Mouse (Mus musculus) liver, embryonic 14.5 days (tissue): Measurements from ENCODE around the gene Sdccag8. TPM values are rescaled to one million over a fixed set of nuclear protein-coding genes. Genes with fewer than 3 reads are reported as not detected.

ENCODE experiments used
- ATAC-seq: fragments of 200-750 bp; cut with Nextera tagmentation; 2 replicates; pipeline ENCODE4 v1.8.0; 2017; ENCODE audit warnings: moderate number of reproducible peaks, mild to moderate bottlenecking, moderate library complexity; ENCODE audit not compliant: insufficient read depth
- DNase-seq, 3 experiments: peaks; one replicate each; pipeline ENCODE4 v3.0.0-alpha.2; 2012 to 2013; ENCODE audit warnings: low read depth in 3 of 3, low spot score in 3 of 3
- H3K27ac ChIP-seq: fragments of 300-500 bp; sonication (generic); 2 replicates; pipeline ENCODE4 v1.5.1; 2014; ENCODE audit warnings: moderate library complexity, mild to moderate bottlenecking, control low read depth, inconsistent platforms
- H3K27me3 ChIP-seq: fragments of 300-500 bp; sonication (generic); 2 replicates; pipeline ENCODE4 v1.6.1; 2014; ENCODE audit warnings: mild to moderate bottlenecking, low read length, moderate library complexity; ENCODE audit not compliant: control insufficient read depth, insufficient read depth
- H3K36me3 ChIP-seq: fragments of 300-500 bp; sonication (generic); replicated peaks from 2 replicates; pipeline ENCODE4 v1.6.1; 2014; ENCODE audit warnings: low read depth; ENCODE audit not compliant: control insufficient read depth, insufficient read depth
- H3K4me1 ChIP-seq, 2 experiments: fragments of 200-500 bp in 1 of 2; fragments of 300-500 bp in 1 of 2; sonication (generic) in 1 of 2; replicated peaks; 2 replicates each; pipeline ENCODE4 v1.6.1; 2012 to 2014; ENCODE audit warnings: antibody characterized with exemption in 1 of 2, inconsistent platforms in 1 of 2, low read length in 1 of 2; ENCODE audit not compliant: control insufficient read depth in 2 of 2, insufficient read depth in 2 of 2
- H3K4me2 ChIP-seq: fragments of 300-500 bp; sonication (generic); 2 replicates; pipeline ENCODE4 v1.6.1; 2014; ENCODE audit warnings: low read depth, mild to moderate bottlenecking, control low read depth, moderate library complexity
- H3K4me3 ChIP-seq, 2 experiments: fragments of 200-500 bp in 1 of 2; fragments of 300-500 bp in 1 of 2; sonication (generic) in 1 of 2; 2 replicates each; pipeline ENCODE4 v1.5.1; 2012 to 2014; ENCODE audit warnings: low read depth in 2 of 2, low read length in 2 of 2, mild to moderate bottlenecking in 2 of 2, control low read depth in 1 of 2, inconsistent platforms in 1 of 2, moderate library complexity in 1 of 2; ENCODE audit not compliant: insufficient read depth in 1 of 2
- H3K9ac ChIP-seq: fragments of 300-500 bp; sonication (generic); replicated peaks from 2 replicates; pipeline ENCODE4 v1.6.1; 2014; ENCODE audit warnings: mild to moderate bottlenecking, control low read depth, moderate library complexity
- H3K9me3 ChIP-seq: fragments of 300-500 bp; sonication (generic); 2 replicates; pipeline ENCODE4 v1.6.1; 2016; ENCODE audit warnings: low read length, mixed read lengths; ENCODE audit not compliant: control insufficient read depth
- CTCF ChIP-seq: IDR thresholded peaks from 2 replicates; pipeline ENCODE4 v1.5.1; 2016; ENCODE audit warnings: antibody characterized with exemption, low read depth, control low read depth
- EP300 ChIP-seq: IDR thresholded peaks from 2 replicates; pipeline ENCODE4 v1.6.1; 2016; ENCODE audit warnings: antibody characterized with exemption, low read depth
- WGBS: fragments of 180-500 bp; shearing (Covaris S2); extraction: QIAGEN DNeasy Blood & Tissue Kit; methylation state at CpG from one replicate; pipeline ENCODE4 v1.1.7; 2014; ENCODE audit not compliant: insufficient replicate concordance; 5-methylcytosine and 5-hydroxymethylcytosine counted together
- polyA plus RNA-seq, 2 experiments: library from polyadenylated mRNA; depleted of rRNA in 1 of 2; stranded (reverse) in 1 of 2; unstranded in 1 of 2; fragments of >200 nt; fragmentation: Nextera tagmentation in 1 of 2; extraction: Ambion mirVana in 1 of 2; gene quantifications; 2 replicates each; pipeline versions ENCODE4 v1.2.1 to v1.2.3; 2012 to 2014

The Sdccag8 gene
- polyA plus RNA-seq, 2 experiments, result 2.7 to 5.1 TPM

DNA sequence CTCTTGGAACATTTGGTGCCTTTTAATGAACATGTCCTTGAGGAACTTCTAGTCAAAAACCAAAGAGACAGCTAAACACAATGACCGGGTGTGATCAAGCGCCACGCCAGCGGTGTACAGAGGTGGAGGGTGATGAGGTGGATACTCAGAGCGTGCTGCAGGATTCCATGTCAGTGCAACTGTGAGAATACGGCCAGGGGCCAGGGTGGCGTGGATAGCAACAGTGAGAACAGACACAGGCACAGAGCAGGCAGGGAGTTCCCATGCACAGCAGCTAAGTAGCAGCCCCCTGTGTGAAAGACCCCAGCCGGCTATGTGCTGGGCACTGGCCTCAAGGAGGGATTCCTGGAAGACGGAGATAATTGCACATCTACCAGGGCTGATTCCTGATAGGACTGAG is 59.0 kb downstream of the Sdccag8 start:
- Histone ChIP-seq H3K4me2 (no peak overlapping the region), H3K27me3 (no peaks in the 10 kb centered on the region), H3K4me3 (no peak overlapping the region), H3K9me3 (no peaks in the 10 kb centered on the region), H3K36me3 (no peaks in the 10 kb centered on the region), H3K4me1 (no peaks in the 10 kb centered on the region), H3K27ac (no peak overlapping the region), H3K9ac (no peak overlapping the region)
- DNase-seq (no peak), ATAC-seq (no peak)
- TF ChIP-seq EP300 (no peak), CTCF (no peak)
- WGBS, result 69% methylated on average over 9 of the region's 9 CpGs

DNA sequence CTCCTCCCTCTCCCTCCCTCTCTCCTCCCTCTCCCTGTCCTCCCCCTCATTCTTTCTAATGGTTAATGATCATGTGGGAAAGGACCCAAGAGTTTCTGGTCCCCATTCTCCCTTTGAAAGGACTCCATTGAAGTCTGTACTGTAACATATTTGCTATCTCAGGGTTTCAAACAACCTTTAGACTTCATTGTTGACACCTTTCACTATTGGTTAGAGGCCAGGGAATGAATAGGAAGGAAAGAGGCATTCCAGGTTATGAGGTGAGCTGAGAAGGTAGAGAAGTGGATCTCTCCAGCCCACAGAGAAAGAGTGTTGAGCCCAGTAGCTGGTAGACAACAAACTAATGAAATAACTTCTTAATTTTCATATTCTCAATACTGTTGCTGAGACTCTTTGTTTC is 59.7 kb downstream of the Sdccag8 start:
- Histone ChIP-seq H3K9ac (no peak overlapping the region), H3K4me3 (no peak overlapping the region), H3K9me3 (no peaks in the 10 kb centered on the region), H3K4me2 (no peak overlapping the region), H3K36me3 (no peaks in the 10 kb centered on the region), H3K4me1 (no peaks in the 10 kb centered on the region), H3K27ac (no peak overlapping the region), H3K27me3 (no peaks in the 10 kb centered on the region)
- DNase-seq (no peak), ATAC-seq (no peak)
- TF ChIP-seq EP300 (no peak), CTCF (no peak)

DNA sequence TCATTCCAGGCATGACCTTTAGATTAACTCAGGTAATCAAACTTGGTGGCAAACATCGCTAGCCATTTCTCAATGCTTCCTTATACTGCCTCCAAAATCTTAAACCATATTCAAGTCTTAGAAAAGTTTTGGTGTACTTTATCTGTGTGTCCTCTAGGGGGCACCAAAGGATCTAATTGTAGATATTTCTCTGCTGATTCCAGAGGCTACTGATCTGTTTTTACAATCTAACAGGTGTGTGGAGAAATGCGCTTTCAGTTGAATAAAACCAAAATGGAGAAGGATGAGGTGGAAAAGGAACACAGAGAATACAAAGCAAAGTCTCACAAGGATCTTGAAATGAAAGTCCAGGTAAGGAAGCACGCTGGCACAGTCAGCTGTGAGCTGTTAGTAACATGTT is 63.3 kb downstream of the Sdccag8 start:
- Histone ChIP-seq H3K27me3 (no peaks in the 10 kb centered on the region), H3K9ac (no peak overlapping the region), H3K27ac (no peak overlapping the region), H3K36me3 (no peaks in the 10 kb centered on the region), H3K4me1 (no peaks in the 10 kb centered on the region), H3K4me2 (no peak overlapping the region), H3K9me3 (no peaks in the 10 kb centered on the region), H3K4me3 (no peak overlapping the region)
- WGBS, result 33% methylated on average over 3 of the region's 3 CpGs
- ATAC-seq (no peak), DNase-seq (peak; percentile 16 to 25 (median 18))
- TF ChIP-seq EP300 (no peak), CTCF (peak; percentile 53)

DNA sequence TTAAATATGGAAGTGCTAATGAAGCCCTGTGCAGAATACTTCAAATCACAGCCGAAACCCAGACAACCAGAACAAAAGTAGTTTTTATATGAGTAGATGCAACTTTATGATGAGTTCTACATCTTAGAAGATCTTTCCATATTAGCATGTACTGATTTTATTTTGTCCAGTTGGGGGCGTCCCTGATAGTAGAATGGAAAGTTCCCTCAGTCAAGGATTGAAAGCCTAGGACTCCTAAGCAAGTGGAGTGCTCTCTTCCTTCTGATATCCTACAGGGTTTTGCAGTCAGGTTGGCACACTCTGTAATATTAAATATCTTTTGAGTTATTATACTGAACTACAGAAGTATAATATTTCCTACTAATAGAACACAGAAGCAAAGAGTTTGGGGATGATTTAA is 64.5 kb downstream of the Sdccag8 start:
- H3K9me3 ChIP-seq, result no peaks in the 10 kb centered on the region
- H3K4me1 ChIP-seq, result no peaks in the 10 kb centered on the region
- H3K27me3 ChIP-seq, result no peaks in the 10 kb centered on the region
- H3K4me2 ChIP-seq, result no peak overlapping the region
- H3K4me3 ChIP-seq, result no peak overlapping the region
- no peak for ATAC-seq
- no peaks in the 10 kb centered on the region for H3K36me3 ChIP-seq
- H3K27ac ChIP-seq, result no peak overlapping the region
- 58% methylated on average over 2 of the region's 2 CpGs for WGBS
- no peak overlapping the region for H3K9ac ChIP-seq
- TF ChIP-seq CTCF (no peak), EP300 (no peak)
- no peak for DNase-seq

DNA sequence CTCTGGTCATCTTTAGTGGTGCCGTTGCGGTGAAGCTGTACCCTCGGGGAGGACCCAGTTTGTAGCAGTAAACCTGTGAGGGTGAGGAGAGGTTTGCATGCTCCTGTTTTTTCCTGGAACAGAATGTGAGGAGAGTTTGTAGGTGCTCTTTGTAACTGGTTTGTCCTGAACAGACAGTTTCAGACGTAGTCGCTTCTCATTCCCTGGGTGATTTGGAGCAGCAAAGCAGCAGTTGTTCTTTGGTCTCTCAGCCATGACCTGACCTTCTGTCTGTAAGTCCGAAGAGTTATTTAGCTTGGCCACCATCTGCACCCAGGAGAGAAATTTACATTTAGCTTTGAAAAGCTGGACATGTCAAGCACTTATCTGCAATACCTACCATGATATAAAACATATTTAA is 65.2 kb downstream of the Sdccag8 start:
- Histone ChIP-seq H3K27ac (no peak overlapping the region), H3K4me1 (no peaks in the 10 kb centered on the region)

More for the DNA sequence above, 65.2 kb downstream of the Sdccag8 start:
- no peaks in the 10 kb centered on the region for H3K36me3 ChIP-seq
- H3K9ac ChIP-seq, result no peak overlapping the region
- H3K4me2 ChIP-seq, result no peak overlapping the region
- TF ChIP-seq CTCF (no peak), EP300 (no peak)
- H3K9me3 ChIP-seq, result no peaks in the 10 kb centered on the region
- no peak for ATAC-seq
- H3K27me3 ChIP-seq, result no peaks in the 10 kb centered on the region
- DNase-seq, result no peak
- no peak overlapping the region for H3K4me3 ChIP-seq
- WGBS, result 79% methylated on average over 6 of the region's 6 CpGs
